13 mouse cellular contexts compared by ENCODE assay signal in genomic region chr7:73260140-73260539, GRCm38 (mm10).
"Had no signal": no experiment of that assay in that cellular context is flagged by ENCODE, and none has a peak within 500 bp of the region (broad histone marks: within the 10 kb centered on the region; RNA-seq: fewer than 3 reads in every experiment).

No protein-coding gene starts in this region.

- H3K9ac ChIP-seq: limb, embryonic 15.5 days; liver, embryonic 12.5 days; liver, embryonic 14.5 days; midbrain, embryonic 12.5 days; neural tube, embryonic 12.5 days had no signal

- H3K4me3 ChIP-seq: limb, embryonic 15.5 days; liver, embryonic 12.5 days; midbrain, embryonic 10.5 days; midbrain, embryonic 12.5 days; neural tube, embryonic 12.5 days had no signal

- H3K36me3 ChIP-seq: limb, embryonic 15.5 days; liver, embryonic 12.5 days; midbrain, embryonic 10.5 days; midbrain, embryonic 12.5 days; neural tube, embryonic 12.5 days had no signal

- H3K4me1 ChIP-seq: limb, embryonic 15.5 days; liver, embryonic 12.5 days; neural tube, embryonic 12.5 days had no signal

- H3K27ac ChIP-seq: limb, embryonic 15.5 days; liver, embryonic 12.5 days; liver, embryonic 14.5 days; midbrain, embryonic 10.5 days; midbrain, embryonic 12.5 days; neural tube, embryonic 12.5 days had no signal

- H3K4me2 ChIP-seq: limb, embryonic 15.5 days; liver, embryonic 12.5 days; midbrain, embryonic 12.5 days; neural tube, embryonic 12.5 days had no signal

- ATAC-seq: liver, embryonic 12.5 days had no signal

- H3K27me3 ChIP-seq: limb, embryonic 15.5 days; liver, embryonic 12.5 days; midbrain, embryonic 12.5 days; neural tube, embryonic 12.5 days had no signal

- H3K9me3 ChIP-seq: limb, embryonic 15.5 days; liver, embryonic 12.5 days; midbrain, embryonic 10.5 days; midbrain, embryonic 12.5 days; neural tube, embryonic 12.5 days had no signal

- DNase-seq: midbrain, embryonic 14.5 days; right cerebral cortex, postnatal 25 days; right cerebral cortex, postnatal 4 days; spleen, adult 18-20 months; thymus, adult 18-20 months; thymus, postnatal 14 days; thymus, postnatal 36 days had no signal
